8 mouse cellular contexts compared by ENCODE assay signal in genomic region chr10:96621980-96622645, GRCm38 (mm10). TPM values are rescaled to one million over a fixed set of nuclear protein-coding genes. Genes with fewer than 3 reads are reported as not detected.
DNase-seq lines count a peak whose midpoint lies in the region; ATAC-seq and TF ChIP-seq lines count a peak whose summit lies in the region.

No protein-coding gene starts in this region.

- no peaks in the 10 kb centered on the region for H3K27me3 ChIP-seq in hindbrain, embryonic 13.5 days
- H3K27me3 ChIP-seq in lung, embryonic 16.5 days (ENCODE audit: control insufficient read depth, insufficient read depth, low read depth, low read length) = no peaks in the 10 kb centered on the region

- peak overlapping the region; percentile 42 for H3K4me3 ChIP-seq in left cerebral cortex, adult 2 months
- peak overlapping the region; percentile 51 for H3K4me3 ChIP-seq in hindbrain, embryonic 13.5 days
- peak overlapping the region; percentile 46 for H3K4me3 ChIP-seq in lung, embryonic 16.5 days (ENCODE audit: low read length)

- ATAC-seq in hindbrain, embryonic 13.5 days (ENCODE audit: low FRiP score) = no peak
- no peak for ATAC-seq in lung, embryonic 16.5 days (ENCODE audit: low read depth)

- peak overlapping the region; percentile 79 for H3K4me2 ChIP-seq in hindbrain, embryonic 13.5 days
- peak overlapping the region; percentile 55 for H3K4me2 ChIP-seq in lung, embryonic 16.5 days (ENCODE audit: low read depth, low read length)

- peaks cover 69% of the 10 kb centered on the region for H3K4me1 ChIP-seq in hindbrain, embryonic 13.5 days (replicated peaks)
- H3K4me1 ChIP-seq in lung, embryonic 16.5 days (replicated peaks; ENCODE audit: control insufficient read depth, insufficient read depth, low read length) = peaks cover 34% of the 10 kb centered on the region

- no peak for DNase-seq in left cerebral cortex, adult 2 months (ENCODE audit: extremely low spot score in 1 of 2, low spot score in 2 of 2)
- DNase-seq in left cerebral cortex, adult 11 months (ENCODE audit: low spot score) = no peak
- peak; percentile 72 for DNase-seq in brain, adult 2 months (ENCODE audit: low read depth, low spot score)
- no peak for DNase-seq in gastrocnemius, postnatal 36 days
- DNase-seq in urinary bladder, adult 2 months (ENCODE audit: low spot score) = no peak
- no peak for DNase-seq in T-cell, adult 2 months (ENCODE audit: low spot score)

- no peak overlapping the region for H3K27ac ChIP-seq in left cerebral cortex, adult 2 months
- H3K27ac ChIP-seq in hindbrain, embryonic 13.5 days = 0 out of 2 replicates have a peak overlapping the region, but pooled peaks have one; percentile 20
- peak overlapping the region; percentile 44; the same call in 1 of the 2 replicates for H3K27ac ChIP-seq in lung, embryonic 16.5 days (ENCODE audit: low read length)

- 75% methylated on average over 13 of the region's 13 CpGs for WGBS in hindbrain, embryonic 13.5 days
- 53% methylated on average over 13 of the region's 13 CpGs for WGBS in lung, embryonic 16.5 days

- no peaks in the 10 kb centered on the region for H3K9me3 ChIP-seq in hindbrain, embryonic 13.5 days
- no peaks in the 10 kb centered on the region for H3K9me3 ChIP-seq in lung, embryonic 16.5 days (ENCODE audit: control insufficient read depth, low read length)

- H3K36me3 ChIP-seq in hindbrain, embryonic 13.5 days = peaks cover 20% of the 10 kb centered on the region
- peaks cover 22% of the 10 kb centered on the region for H3K36me3 ChIP-seq in lung, embryonic 16.5 days (ENCODE audit: control insufficient read depth, insufficient read depth, low read length)

- H3K9ac ChIP-seq in hindbrain, embryonic 13.5 days = peak overlapping the region; percentile 60
- peak overlapping the region; percentile 54 for H3K9ac ChIP-seq in lung, embryonic 16.5 days (ENCODE audit: low read length)

- TF ChIP-seq CTCF in left cerebral cortex, adult 2 months (IDR thresholded peaks at IDR 0.05) = no peak

- intact Hi-C loops in left cerebral cortex, adult 2 months (cut with DNase I) = no loop called here
- intact Hi-C loops in gastrocnemius, postnatal 36 days (cut with DNase I) = no loop called here

RNA-seq across cellular contexts. Expression of gene Btg1, which starts 5.3 kb away (rescaled TPM):
- 10 to 100 TPM; 35.2 to 36.4 TPM for total RNA-seq in left cerebral cortex, adult 2 months (2021)
- 51.8 and 52.7 TPM in 2 replicates for polyA plus RNA-seq in hindbrain, embryonic 13.5 days (2015; fragmentation: Nextera tagmentation; extraction: Ambion mirVana)
- 58.6 and 62.4 TPM in 2 replicates for polyA plus RNA-seq in lung, embryonic 16.5 days (2015; fragmentation: Nextera tagmentation; extraction: Ambion mirVana)
- total RNA-seq in gastrocnemius, postnatal 36 days (2021) = 10 to 100 TPM; 13.2 to 15.5 TPM
- polyA plus RNA-seq in urinary bladder, adult 2 months (2012; rRNA removed) = 62.9 and 72.6 TPM in 2 replicates
